Mouse (Mus musculus): ENCODE measurements around the gene Ppp3ca. TPM values are rescaled to one million over a fixed set of nuclear protein-coding genes. Genes with fewer than 3 reads are reported as not detected.

Ppp3ca gene
- 100 to 1,000 TPM; 152 to 154 TPM for total RNA-seq (2021)
- long read RNA-seq, experiment 1, full-length matches to known transcripts = 378 of 400 reads
- long read RNA-seq, experiment 1, partial matches to known transcripts = 10 of 400 reads
- long read RNA-seq, experiment 1, other reads (novel, unspliced or antisense) = 12 of 400 reads
- long read RNA-seq, experiment 2, full-length matches to known transcripts = 321 of 340 reads
- long read RNA-seq, experiment 2, partial matches to known transcripts = 8 of 340 reads
- long read RNA-seq, experiment 2, other reads (novel, unspliced or antisense) = 11 of 340 reads

GRCm38 (mm10) chr3:136670110-136670359 lies at the start of gene Ppp3ca:
TSS of gene Ppp3ca (plus strand) at chr3:136670124.
- H3K27ac ChIP-seq = peak within 1 kb of the TSS; percentile 98
- H3K4me3 ChIP-seq = peak within 1 kb of the TSS; percentile 97
- TF ChIP-seq CTCF (IDR thresholded peaks at IDR 0.05) = no peak; the same call in 1 of the 2 replicates
- intact Hi-C loops (cut with DNase I) = loop anchor here (2.0 to 5.0 kb wide), 3 partner anchors 37 to 97 kb away; no protein-coding TSS in a partner anchor
- no peak for DNase-seq

GRCm38 (mm10) chr3:136640544-136641230 lies 29.2 kb upstream of the Ppp3ca start:
- intact Hi-C loops (cut with DNase I) = no loop called here
- Histone ChIP-seq H3K27ac (no peak overlapping the region), H3K4me3 (no peak overlapping the region)
- no peak for DNase-seq
- TF ChIP-seq CTCF (IDR thresholded peaks at IDR 0.05) = no peak

- H3K4me3 ChIP-seq = no peak overlapping the region
- no peak for TF ChIP-seq CTCF (IDR thresholded peaks at IDR 0.05)
- intact Hi-C loops (cut with DNase I) = no loop called here
- H3K27ac ChIP-seq = no peak overlapping the region
- DNase-seq = no peak
Observed at GRCm38 (mm10) chr3:136650966-136651365, 19.0 kb upstream of the Ppp3ca start.

GRCm38 (mm10) chr3:136651496-136651895 lies 18.4 kb upstream of the Ppp3ca start:
- no peak for DNase-seq
- no peak for TF ChIP-seq CTCF (IDR thresholded peaks at IDR 0.05)
- Histone ChIP-seq H3K4me3 (no peak overlapping the region), H3K27ac (no peak overlapping the region)
- intact Hi-C loops (cut with DNase I) = no loop called here

- Histone ChIP-seq H3K4me3 (no peak overlapping the region), H3K27ac (no peak overlapping the region)
- no peak for DNase-seq
- no peak for TF ChIP-seq CTCF (IDR thresholded peaks at IDR 0.05)
- intact Hi-C loops (cut with DNase I) = no loop called here
Observed at GRCm38 (mm10) chr3:136656460-136657035, 13.4 kb upstream of the Ppp3ca start.

GRCm38 (mm10) chr3:136658681-136659080 lies 11.2 kb upstream of the Ppp3ca start:
- Histone ChIP-seq H3K4me3 (no peak overlapping the region), H3K27ac (no peak overlapping the region)
- no peak for DNase-seq
- no peak for TF ChIP-seq CTCF (IDR thresholded peaks at IDR 0.05)
- intact Hi-C loops (cut with DNase I) = no loop called here

GRCm38 (mm10) chr3:136665119-136665518 lies 4.8 kb upstream of the Ppp3ca start:
- DNase-seq = no peak
- H3K27ac ChIP-seq = no peak overlapping the region
- no peak for TF ChIP-seq CTCF (IDR thresholded peaks at IDR 0.05)
- H3K4me3 ChIP-seq = no peak overlapping the region
- intact Hi-C loops (cut with DNase I) = loop anchor here (5.0 kb wide), 1 partner anchor 187 kb away; no protein-coding TSS in a partner anchor

GRCm38 (mm10) chr3:136668072-136668471 lies 1.9 kb upstream of the Ppp3ca start:
- Histone ChIP-seq H3K4me3 (peak overlapping the region; percentile 97), H3K27ac (peak overlapping the region; percentile 98)
- peak; percentile 84 for DNase-seq
- intact Hi-C loops (cut with DNase I) = loop anchor here (2.0 to 5.0 kb wide), 2 partner anchors 135 to 184 kb away; no protein-coding TSS in a partner anchor
- no peak for TF ChIP-seq CTCF (IDR thresholded peaks at IDR 0.05)

GRCm38 (mm10) chr3:136669231-136670109 lies 454 bp upstream of the Ppp3ca start:
- peak; percentile 100 for DNase-seq
- peak overlapping the region; percentile 98 for H3K27ac ChIP-seq
- no peak for TF ChIP-seq CTCF (IDR thresholded peaks at IDR 0.05)
- peak overlapping the region; percentile 97 for H3K4me3 ChIP-seq
- intact Hi-C loops (cut with DNase I) = loop anchor here (2.0 to 5.0 kb wide), 5 partner anchors 38 to 183 kb away; no protein-coding TSS in a partner anchor

GRCm38 (mm10) chr3:136670360-136671131 lies 622 bp downstream of the Ppp3ca start:
- TF ChIP-seq CTCF (IDR thresholded peaks at IDR 0.05) = no peak; the same call in 1 of the 2 replicates
- peak; percentile 83 for DNase-seq
- intact Hi-C loops (cut with DNase I) = loop anchor here (2.0 to 5.0 kb wide), 3 partner anchors 37 to 97 kb away; no protein-coding TSS in a partner anchor
- peak overlapping the region; percentile 97 for H3K4me3 ChIP-seq
- peak overlapping the region; percentile 98 for H3K27ac ChIP-seq

- no peak for TF ChIP-seq CTCF (IDR thresholded peaks at IDR 0.05)
- Histone ChIP-seq H3K27ac (peak overlapping the region; percentile 98), H3K4me3 (peak overlapping the region; percentile 97)
- intact Hi-C loops (cut with DNase I) = loop anchor here (2.0 to 5.0 kb wide), 3 partner anchors 36 to 96 kb away; no protein-coding TSS in a partner anchor
- peak; percentile 91 for DNase-seq
Observed at GRCm38 (mm10) chr3:136671161-136671939, 1.4 kb downstream of the Ppp3ca start.

Data from gastrocnemius, adult 2 months (tissue).